Mouse (Mus musculus) lung, adult 2 months (tissue): ENCODE results near the gene Immp2l.

Experiments used
- CTCF ChIP-seq: fragments of 200-500 bp; IDR thresholded peaks from 2 replicates; pipeline ENCODE4 v1.5.1; 2011; ENCODE audit warnings: mild to moderate bottlenecking, low read length, control low read depth; ENCODE audit not compliant: insufficient read depth
- POLR2A ChIP-seq: fragments of 200-500 bp; IDR thresholded peaks from 2 replicates; pipeline ENCODE4 v1.6.1; 2011; ENCODE audit warnings: low read depth, mild to moderate bottlenecking, control low read depth, low read length, borderline replicate concordance; ENCODE audit errors: extremely low read depth

DNA sequence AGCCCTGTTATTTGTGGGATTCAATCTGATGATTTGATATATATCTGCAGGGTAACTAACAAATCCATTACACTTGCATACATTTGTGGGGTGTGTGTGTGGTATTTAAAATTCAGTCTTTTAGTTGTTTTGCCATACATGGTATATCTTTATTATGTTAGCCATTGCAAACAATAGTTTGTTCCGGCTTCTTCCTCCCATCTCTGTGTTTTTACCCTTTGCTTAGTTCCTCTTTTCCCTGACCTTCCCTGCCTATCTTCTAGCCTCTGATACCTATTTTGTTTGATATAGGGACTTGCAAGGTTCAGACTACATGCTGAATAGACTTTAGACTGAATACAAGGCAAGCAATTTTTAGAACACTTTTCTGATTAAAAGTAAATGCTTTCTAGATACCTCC is 254.0 kb downstream of the Immp2l start:
- TF ChIP-seq CTCF (no peak), POLR2A (no peak)
